Comparison of ENCODE assay signal across 20 mouse cellular contexts in the genomic region with DNA sequence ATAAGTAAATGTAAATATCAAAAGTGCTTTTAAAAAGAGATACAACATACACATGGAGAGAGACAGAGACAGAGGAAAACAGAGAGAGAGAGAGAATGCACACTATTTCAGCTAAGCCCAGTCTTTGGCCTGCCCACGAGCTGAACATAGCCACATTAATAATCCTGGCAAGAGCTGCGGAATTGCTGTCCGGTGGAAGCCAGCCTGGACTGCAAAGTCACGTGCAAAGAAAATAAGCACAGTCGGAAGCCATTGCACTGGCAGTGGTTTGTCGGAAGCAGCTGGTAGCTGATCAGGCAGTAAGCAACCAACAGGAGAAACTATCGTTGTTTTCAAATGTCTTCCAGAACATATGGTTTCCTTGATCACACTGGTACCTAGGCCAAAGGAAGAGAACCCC. TPM values are rescaled to one million over a fixed set of nuclear protein-coding genes. Genes with fewer than 3 reads are reported as not detected.
"Had no signal": no experiment of that assay in that cellular context is flagged by ENCODE, and none has a peak within 500 bp of the region (broad histone marks: within the 10 kb centered on the region; RNA-seq: fewer than 3 reads in every experiment).

No protein-coding gene starts in this region.

- H3K27ac ChIP-seq: layer of hippocampus, adult 2 months; limb, embryonic 12.5 days; liver, embryonic 13.5 days; stomach, embryonic 15.5 days had no signal

- DNase-seq: kidney, adult 18-20 months; kidney, postnatal 10 days; kidney, postnatal 4 days; liver; liver, embryonic 13.5 days; liver, postnatal 0 days; right cerebral cortex, postnatal 14 days; thymus, adult 2 months; thymus, postnatal 25 days had no signal

- H3K36me3 ChIP-seq: limb, embryonic 12.5 days; liver, embryonic 13.5 days; stomach, embryonic 15.5 days had no signal

- H3K4me1 ChIP-seq: liver, embryonic 13.5 days; stomach, embryonic 15.5 days had no signal

- H3K9ac ChIP-seq: limb, embryonic 12.5 days; liver, embryonic 13.5 days; liver, postnatal 0 days; stomach, embryonic 15.5 days had no signal

- H3K4me3 ChIP-seq: layer of hippocampus, adult 2 months; limb, embryonic 12.5 days; liver, embryonic 13.5 days; stomach, embryonic 15.5 days had no signal

- H3K4me2 ChIP-seq: limb, embryonic 12.5 days; liver, embryonic 13.5 days; stomach, embryonic 15.5 days had no signal

- ATAC-seq: liver, postnatal 0 days; midbrain, embryonic 16.5 days had no signal

- H3K9me3 ChIP-seq: limb, embryonic 12.5 days; liver, embryonic 13.5 days; stomach, embryonic 15.5 days had no signal

RNA-seq across cellular contexts. Expression of a gene that starts 6.1 kb away (rescaled TPM):
- total RNA-seq: layer of hippocampus, adult 2 months; layer of hippocampus, postnatal 10 days; left cerebral cortex, adult 18-20 months; left cerebral cortex, postnatal 25 days; megakaryocyte progenitor cell, adult 5-6 weeks had no signal
- polyA plus RNA-seq: limb, embryonic 12.5 days; liver, embryonic 13.5 days; liver, postnatal 0 days; lung, embryonic 16.5 days; spleen, adult 2 months; urinary bladder, adult 2 months had no signal
